Mouse (Mus musculus) left cerebral cortex, postnatal 25 days (tissue): ENCODE measurements around the gene Utp14b. TPM values are rescaled to one million over a fixed set of nuclear protein-coding genes. Genes with fewer than 3 reads are reported as not detected.

ENCODE experiments used
- DNase-seq, 2 experiments: peaks; one replicate each; pipeline ENCODE4 v3.0.0; 2022; ENCODE audit warnings: low spot score in 2 of 2, mixed read lengths in 1 of 2
- intact Hi-C: fragments of 180-260 bp; cut with DNase I; formaldehyde crosslinking; loops from one replicate; pipeline ENCODE4 v1.15.1; 2025
- total RNA-seq, 2 experiments: library from RNA; stranded (reverse); gene quantifications; 2 replicates each; pipeline ENCODE4 v1.2.3; 2021

Gene Utp14b
- 10 to 100 TPM; 14.3 to 15.3 TPM for total RNA-seq

DNA sequence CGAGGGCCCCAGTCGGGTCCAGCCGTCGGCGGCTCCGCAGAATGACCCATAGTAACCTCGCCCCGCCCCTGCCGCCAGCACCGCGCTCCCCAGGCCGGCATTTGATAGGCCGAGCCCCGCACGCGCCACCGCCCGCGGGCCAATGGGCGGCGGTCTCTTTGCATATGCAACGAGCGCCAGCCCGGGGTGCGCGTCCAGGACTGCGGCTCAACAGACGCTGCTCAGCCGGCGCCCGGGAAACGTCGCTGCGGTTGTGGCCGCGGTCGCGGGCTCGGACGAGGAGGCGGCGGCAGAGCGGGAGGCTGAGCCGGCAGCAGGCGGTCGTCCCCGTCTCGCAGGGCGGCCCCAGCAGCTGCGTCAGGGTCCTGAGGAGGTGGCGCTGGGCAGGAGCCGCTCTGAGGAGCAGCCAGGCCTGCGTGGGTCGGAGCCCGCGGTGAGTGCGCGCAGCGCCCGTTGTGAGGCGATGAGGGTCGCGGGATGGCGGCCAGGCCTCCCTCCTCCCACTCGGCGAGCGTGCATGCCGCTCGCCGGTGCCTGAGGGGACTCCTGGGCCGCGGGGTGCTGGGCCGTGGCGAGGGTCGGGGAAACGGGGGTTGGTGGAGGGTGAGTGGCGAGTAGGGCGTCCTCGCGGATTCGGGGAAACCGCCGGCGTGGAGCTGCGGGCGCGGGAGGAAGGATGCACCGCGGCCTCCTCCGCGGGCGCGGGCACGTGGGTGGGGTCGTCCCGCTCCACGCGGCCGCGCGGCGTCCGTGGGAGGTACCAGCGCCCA is at the start of gene Utp14b, which contains the start of gene Acsl3:
TSS of gene Utp14b (plus strand) at position 368 of the 770 bp plus-strand sequence.
TSS of gene Acsl3 (plus strand) at position 155 of the 770 bp plus-strand sequence.
- intact Hi-C loops = loop anchor here (1.0 to 5.0 kb wide), 2 partner anchors 66 to 121 kb away; no protein-coding TSS in a partner anchor

DNA sequence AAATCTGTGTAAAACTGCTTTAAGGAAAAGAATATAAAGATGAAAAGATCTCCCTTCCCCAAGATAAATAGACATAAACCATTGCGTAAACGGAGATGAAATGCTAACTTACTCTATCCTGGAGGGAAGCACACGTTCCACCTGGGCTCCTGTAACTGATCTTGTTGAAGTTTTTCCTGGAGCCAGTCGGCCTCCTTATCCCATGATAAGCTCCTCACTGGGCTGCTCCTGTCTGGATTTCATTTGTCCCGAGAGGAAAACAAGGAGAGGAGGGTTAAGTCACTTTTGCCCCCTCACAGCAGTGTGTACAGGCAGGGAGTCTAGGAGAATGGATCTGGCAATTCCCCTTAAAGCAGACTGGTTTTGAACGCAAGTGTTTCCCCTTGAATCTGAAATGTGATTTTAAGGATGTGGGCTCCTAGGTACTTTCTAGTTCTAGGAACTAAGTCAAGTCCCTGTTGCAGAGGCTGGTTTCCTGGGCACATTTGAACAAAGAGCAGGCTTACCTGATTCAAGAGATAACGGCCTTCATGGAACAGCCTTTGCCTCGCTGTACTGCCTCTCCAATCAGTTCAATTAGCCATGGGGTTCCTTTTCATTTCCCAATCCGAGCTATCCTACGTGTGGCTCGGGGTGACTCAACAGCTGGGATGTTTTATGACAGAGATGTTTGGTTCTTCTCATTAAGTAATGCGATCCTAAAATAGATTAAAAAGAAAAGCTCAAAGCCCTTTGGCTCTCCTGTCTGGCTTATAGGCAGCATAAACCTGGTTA is 48.5 kb upstream of the Utp14b start:
- intact Hi-C loops = no loop called here
- no peak for DNase-seq

More for the DNA sequence above, at the start of gene Utp14b, which contains the start of gene Acsl3:
- DNase-seq = peak; percentile 98

GRCm38 (mm10) chr1:78611039-78611438 is 46.8 kb upstream of the Utp14b start:
- intact Hi-C loops = no loop called here
- DNase-seq = no peak

GRCm38 (mm10) chr1:78612959-78613358 is 44.9 kb upstream of the Utp14b start:
- no peak for DNase-seq
- intact Hi-C loops = no loop called here

- intact Hi-C loops = no loop called here
Observed at GRCm38 (mm10) chr1:78624352-78624751, 33.5 kb upstream of the Utp14b start.

DNA sequence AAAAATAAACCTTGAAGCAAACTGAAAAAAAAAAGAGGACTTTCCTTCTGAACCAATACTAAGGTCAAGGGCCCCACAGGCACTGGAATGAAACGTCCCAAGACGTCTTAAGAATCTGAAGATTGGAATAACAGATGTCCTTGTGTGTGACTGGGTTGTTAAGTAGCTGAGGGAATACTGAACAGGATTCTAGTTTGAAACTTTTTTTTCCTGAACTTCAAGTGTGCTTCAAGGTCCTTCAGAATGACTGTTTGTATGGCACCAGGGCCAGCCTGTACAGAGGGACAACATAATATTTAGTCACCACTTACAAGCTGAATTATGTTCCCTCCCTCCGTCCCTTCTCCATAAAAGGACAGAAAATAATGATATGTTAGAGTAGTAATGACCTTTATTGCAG is 23.4 kb upstream of the Utp14b start:
- no peak for DNase-seq
- intact Hi-C loops = no loop called here

More at GRCm38 (mm10) chr1:78624352-78624751, 33.5 kb upstream of the Utp14b start:
- no peak for DNase-seq

DNA sequence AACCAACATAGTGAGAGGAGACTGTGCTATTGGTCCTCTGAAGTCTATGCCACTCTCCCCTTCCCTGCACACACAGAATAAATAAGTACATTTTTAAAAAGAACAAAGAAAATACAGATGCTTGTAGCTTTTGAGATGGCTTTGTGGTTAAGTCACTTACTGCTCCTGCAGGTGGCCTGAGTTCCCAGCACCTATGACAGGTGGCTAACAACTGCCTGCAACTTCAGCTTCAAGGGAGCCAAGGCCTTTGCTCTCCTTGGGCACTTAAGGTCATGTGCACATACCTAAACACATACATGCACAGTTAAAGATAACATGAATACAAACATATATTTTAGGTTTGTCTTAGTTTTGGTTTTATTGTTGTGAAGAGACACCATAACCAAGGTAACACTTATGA is 17.0 kb upstream of the Utp14b start:
- DNase-seq = no peak
- intact Hi-C loops = no loop called here

DNA sequence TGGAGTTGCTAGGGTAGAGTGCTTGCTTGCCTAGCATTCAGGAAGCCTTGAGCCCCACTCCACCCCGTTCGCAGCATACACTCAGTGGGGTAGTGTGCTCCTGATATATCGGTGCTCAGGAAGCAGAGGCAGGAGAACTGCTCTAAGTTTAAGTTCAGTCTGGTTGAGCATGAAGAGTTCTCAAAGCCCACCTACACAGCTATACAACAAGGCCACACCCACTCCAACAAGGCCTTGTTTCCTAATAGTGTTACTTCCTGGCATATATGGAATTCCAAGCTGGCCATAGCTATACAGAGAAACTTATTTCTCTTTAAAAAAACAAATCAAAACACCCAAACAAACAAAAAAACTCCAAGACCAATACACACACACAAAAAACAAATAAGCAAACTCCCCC is 16.0 kb upstream of the Utp14b start:
- intact Hi-C loops = no loop called here
- DNase-seq = no peak

DNA sequence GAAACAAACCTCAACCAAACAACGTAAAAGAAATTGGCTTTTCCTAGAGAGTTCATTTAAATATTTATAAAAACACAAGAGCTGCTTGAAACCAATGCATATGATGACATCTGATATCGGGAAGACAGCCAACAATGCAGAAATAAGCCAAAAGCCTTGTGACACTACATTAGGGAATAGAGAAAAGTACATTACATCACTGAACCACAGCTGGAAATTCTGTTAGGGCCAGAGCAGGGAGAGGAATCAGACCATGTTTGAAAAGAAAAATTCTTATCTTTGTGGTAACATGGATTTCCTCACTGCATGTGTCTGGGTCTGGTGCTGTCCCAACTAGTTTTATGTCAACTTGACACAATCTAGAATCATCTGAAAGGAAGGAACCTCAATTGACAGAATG is 15.6 kb upstream of the Utp14b start:
- intact Hi-C loops = no loop called here
- DNase-seq = no peak

GRCm38 (mm10) chr1:78647317-78647885 is 10.4 kb upstream of the Utp14b start:
- DNase-seq = no peak
- intact Hi-C loops = no loop called here

DNA sequence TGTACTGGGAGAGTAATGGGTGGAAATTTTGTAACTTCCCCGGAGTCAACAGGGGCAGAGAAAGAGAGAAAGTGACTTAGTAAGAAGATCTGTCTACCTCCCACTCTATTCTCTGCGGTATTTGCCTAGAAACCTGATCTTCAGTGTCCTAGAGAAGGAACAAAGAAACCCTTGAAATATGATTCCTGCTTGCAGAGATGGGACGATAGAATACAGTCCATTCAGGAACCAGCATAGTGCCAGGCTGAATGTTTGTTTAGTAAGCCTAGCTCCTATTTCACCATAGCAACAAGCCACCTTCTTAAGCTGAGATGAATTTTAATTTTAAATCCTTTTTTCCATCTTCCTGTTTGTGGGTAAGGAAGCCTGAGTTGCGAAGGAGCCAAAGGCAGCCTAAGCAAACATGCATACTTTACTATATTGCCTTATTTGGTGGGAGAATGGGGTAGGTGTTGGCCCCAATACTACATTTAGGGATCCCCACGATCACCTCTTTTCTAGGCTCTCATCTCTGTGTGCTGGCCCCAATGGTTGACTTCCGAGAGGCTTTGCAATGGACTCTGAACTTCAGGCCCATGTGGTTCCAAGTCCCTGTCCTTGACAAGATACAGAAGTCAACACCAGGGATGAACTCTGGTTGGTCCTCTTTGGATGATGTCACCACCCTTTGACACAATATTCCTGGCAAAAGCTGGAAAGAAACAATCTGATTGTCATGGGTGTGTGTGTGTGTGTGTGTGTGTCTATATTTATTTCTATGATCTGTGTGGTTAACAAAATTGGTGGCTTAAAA is 8.4 kb upstream of the Utp14b start:
- DNase-seq = no peak
- intact Hi-C loops = no loop called here

DNA sequence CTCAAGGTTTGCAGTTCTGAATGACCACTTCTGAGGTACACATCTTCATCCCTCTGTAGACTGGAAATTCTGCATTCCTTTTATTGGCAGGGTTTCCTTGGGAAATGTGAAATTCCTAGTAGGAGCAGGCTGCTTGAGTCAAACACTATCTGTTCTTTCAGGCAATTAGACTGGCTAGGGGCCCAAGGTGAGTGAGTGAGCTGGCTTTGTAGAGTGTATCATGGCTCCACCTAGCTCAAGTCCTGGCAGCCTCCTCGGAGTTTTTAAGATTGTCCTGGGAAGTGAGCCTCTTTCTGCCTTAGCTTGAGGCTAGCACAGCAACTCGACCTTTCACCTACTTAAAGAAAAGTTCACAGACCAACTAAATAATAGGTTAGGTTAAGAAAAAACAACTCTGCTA is 1.4 kb upstream of the Utp14b start:
- DNase-seq = no peak

DNA sequence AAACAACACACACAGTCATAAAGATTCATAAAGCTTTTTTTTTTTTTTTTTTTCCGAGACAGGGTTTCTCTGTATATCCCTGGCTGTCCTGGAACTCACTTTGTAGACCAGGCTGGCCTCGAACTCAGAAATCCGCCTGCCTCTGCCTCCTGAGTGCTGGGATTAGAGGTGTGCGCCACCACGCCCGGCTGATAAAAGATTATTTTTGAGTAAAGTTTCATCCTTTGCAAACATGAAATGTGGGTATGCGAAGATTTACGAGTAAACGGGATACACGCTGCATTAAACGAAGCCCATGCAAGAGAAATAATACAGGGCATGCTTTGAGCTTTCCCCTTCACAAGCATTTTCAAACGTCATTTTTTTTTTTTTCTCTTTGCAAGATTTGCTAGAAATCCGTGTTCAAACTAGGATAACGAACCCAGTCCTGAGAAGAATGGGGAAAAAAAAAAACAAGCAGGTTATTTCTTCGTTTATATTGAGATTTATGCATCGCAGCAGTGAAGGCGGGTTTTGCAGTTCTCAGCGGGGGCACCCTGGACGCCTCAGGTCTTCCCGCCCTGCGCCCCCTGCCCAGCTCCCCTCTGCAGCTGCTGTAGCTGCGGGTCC is 713 bp upstream of the Utp14b start:
- intact Hi-C loops = loop anchor here (1.0 to 5.0 kb wide), 2 partner anchors 65 to 120 kb away; no protein-coding TSS in a partner anchor
- DNase-seq = no peak

More for the DNA sequence above, 1.4 kb upstream of the Utp14b start:
- intact Hi-C loops = loop anchor here (5.0 kb wide), 1 partner anchor 64 kb away; no protein-coding TSS in a partner anchor

- intact Hi-C loops = loop anchor here (5.0 kb wide), 1 partner anchor 66 kb away; no protein-coding TSS in a partner anchor
- no peak for DNase-seq
Observed at GRCm38 (mm10) chr1:78658441-78659269, 817 bp downstream of the Utp14b start.

DNA sequence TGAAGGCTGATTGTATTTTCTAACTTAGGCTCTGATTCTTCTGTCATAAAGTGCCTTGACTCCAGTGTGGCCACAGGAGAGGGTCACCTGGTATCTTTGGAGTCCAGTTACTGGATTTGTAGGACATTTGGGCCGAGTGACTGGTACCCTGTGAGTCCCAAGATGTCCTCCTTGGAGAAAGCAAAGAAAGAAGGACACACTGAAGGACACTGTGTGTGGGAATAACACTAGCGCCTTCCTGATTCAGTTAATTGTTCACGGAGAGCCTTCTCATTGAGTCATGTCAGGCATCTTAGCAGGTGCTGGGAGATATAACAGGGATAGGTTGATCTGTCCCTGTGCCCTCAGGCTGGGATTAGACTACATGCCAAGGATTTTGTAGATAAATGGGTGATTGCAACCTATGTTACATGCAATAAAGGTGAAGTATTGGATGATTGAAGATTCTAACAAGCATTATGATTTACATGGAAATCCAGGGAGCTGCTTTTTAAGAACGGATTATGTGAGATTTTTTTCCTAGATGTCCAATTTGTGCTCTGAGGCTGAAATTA is 1.5 kb downstream of the Utp14b start:
- intact Hi-C loops = loop anchor here (5.0 kb wide), 1 partner anchor 67 kb away; no protein-coding TSS in a partner anchor
- DNase-seq = no peak

DNA sequence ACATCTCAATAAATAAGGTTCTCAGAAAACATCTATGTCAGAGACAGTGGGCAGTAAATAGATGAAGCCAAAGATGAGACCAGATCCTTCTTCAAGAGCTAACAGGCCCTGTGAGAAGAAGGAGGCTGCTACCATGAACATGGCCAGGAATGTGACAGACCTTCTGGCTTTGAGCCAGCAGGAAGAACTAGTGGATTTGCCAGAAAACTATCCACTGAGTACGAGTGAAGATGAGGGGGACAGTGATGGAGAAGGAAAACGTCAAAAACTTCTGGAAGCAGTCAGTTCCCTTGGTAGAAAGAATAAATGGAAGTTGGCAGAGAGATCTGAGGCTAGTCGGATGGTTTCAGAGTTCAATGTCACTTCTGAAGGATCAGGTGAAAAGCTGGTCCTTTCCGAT is 6.5 kb downstream of the Utp14b start:
- intact Hi-C loops = no loop called here
- no peak for DNase-seq

GRCm38 (mm10) chr1:78665954-78666499 is 8.2 kb downstream of the Utp14b start:
- intact Hi-C loops = no loop called here
- peak in 1 of 2 experiments; percentile 75 for DNase-seq
